Mouse (Mus musculus) liver, embryonic 11.5 days (tissue): ENCODE data around the gene Ccr9. TPM values are rescaled to one million over a fixed set of nuclear protein-coding genes. Genes with fewer than 3 reads are reported as not detected.

Experiments
- ATAC-seq: fragments of 200-750 bp; cut with Nextera tagmentation; replicated peaks from 2 replicates; pipeline ENCODE4 v1.8.0; 2017; ENCODE audit warnings: moderate number of reproducible peaks, mild to moderate bottlenecking, moderate TSS enrichment, moderate library complexity; ENCODE audit not compliant: low FRiP score
- DNase-seq: peaks from one replicate; pipeline ENCODE4 v3.0.0-alpha.2; 2017; ENCODE audit warnings: low spot score
- H3K27ac ChIP-seq: fragments of 300-500 bp; sonication (generic); 2 replicates; pipeline ENCODE4 v1.5.1; 2014; ENCODE audit warnings: mild to moderate bottlenecking, low read depth, low read length, control low read depth
- H3K27me3 ChIP-seq: fragments of 300-500 bp; sonication (generic); replicated peaks from 2 replicates; pipeline ENCODE4 v1.6.1; 2014; ENCODE audit warnings: low read length, mixed read lengths; ENCODE audit not compliant: control insufficient read depth, insufficient read depth
- H3K36me3 ChIP-seq: fragments of 300-500 bp; sonication (generic); 2 replicates; pipeline ENCODE4 v1.6.1; 2014; ENCODE audit warnings: mild to moderate bottlenecking, low read length, moderate library complexity, mixed read lengths; ENCODE audit not compliant: control insufficient read depth, insufficient read depth
- H3K4me1 ChIP-seq: fragments of 300-500 bp; sonication (generic); replicated peaks from 2 replicates; pipeline ENCODE4 v1.6.1; 2014; ENCODE audit warnings: low read length, mixed read lengths; ENCODE audit not compliant: control insufficient read depth, insufficient read depth
- H3K4me2 ChIP-seq: fragments of 300-500 bp; sonication (generic); 2 replicates; pipeline ENCODE4 v1.6.1; 2014; ENCODE audit warnings: mild to moderate bottlenecking, control low read depth, moderate library complexity
- H3K4me3 ChIP-seq: fragments of 300-500 bp; sonication (generic); 2 replicates; pipeline ENCODE4 v1.5.1; 2014; ENCODE audit warnings: low read depth, low read length, control low read depth
- H3K9ac ChIP-seq: fragments of 300-500 bp; sonication (generic); 2 replicates; pipeline ENCODE4 v1.6.1; 2014; ENCODE audit warnings: low read depth, low read length, control low read depth
- H3K9me3 ChIP-seq: fragments of 300-500 bp; sonication (generic); 2 replicates; pipeline ENCODE4 v1.6.1; 2016; ENCODE audit warnings: low read length, inconsistent platforms, mixed read lengths; ENCODE audit not compliant: control insufficient read depth
- WGBS: fragments of 180-500 bp; shearing (Covaris S2); extraction: QIAGEN DNeasy Blood & Tissue Kit; methylation state at CpG from one replicate; pipeline ENCODE4 v1.1.7; 2014; 5-methylcytosine and 5-hydroxymethylcytosine counted together
- polyA plus RNA-seq: library from polyadenylated mRNA; unstranded; fragments of >200 nt; fragmentation: Nextera tagmentation; extraction: Ambion mirVana; gene quantifications from 2 replicates; pipeline ENCODE4 v1.2.1, GENCODE M21; 2014

Gene Ccr9
- polyA plus RNA-seq, 1 experiment from 2014 or later, result 0.14 TPM

- no peaks in the 10 kb centered on the region for H3K36me3 ChIP-seq
- H3K9ac ChIP-seq, result no peak overlapping the region
- ATAC-seq, result no peak
- no peaks in the 10 kb centered on the region for H3K4me1 ChIP-seq
- WGBS, result 47% methylated on average over 1 of the region's 1 CpGs
- no peak overlapping the region for H3K27ac ChIP-seq
- no peak overlapping the region for H3K4me3 ChIP-seq
- no peaks in the 10 kb centered on the region for H3K27me3 ChIP-seq
- no peak overlapping the region for H3K4me2 ChIP-seq
- no peak for DNase-seq
- no peaks in the 10 kb centered on the region for H3K9me3 ChIP-seq
Observed at GRCm38 (mm10) chr9:123688227-123688626, 10.0 kb downstream of the Ccr9 start.

GRCm38 (mm10) chr9:123695634-123696302, 17.5 kb downstream of the Ccr9 start:
- H3K4me2 ChIP-seq, result no peak overlapping the region
- H3K27ac ChIP-seq, result no peak overlapping the region
- H3K27me3 ChIP-seq, result no peaks in the 10 kb centered on the region
- WGBS, result 85% methylated on average over 3 of the region's 3 CpGs
- no peaks in the 10 kb centered on the region for H3K9me3 ChIP-seq
- H3K36me3 ChIP-seq, result peaks cover 3% of the 10 kb centered on the region; the same call in 1 of the 2 replicates
- no peak overlapping the region for H3K4me3 ChIP-seq
- H3K9ac ChIP-seq, result no peak overlapping the region
- ATAC-seq, result no peak
- H3K4me1 ChIP-seq, result no peaks in the 10 kb centered on the region
- DNase-seq, result no peak

GRCm38 (mm10) chr9:123701822-123702221, 23.6 kb downstream of the Ccr9 start:
- Histone ChIP-seq H3K36me3 (peaks cover 3% of the 10 kb centered on the region; the same call in 1 of the 2 replicates), H3K4me2 (peak overlapping the region; percentile 24; the same call in 1 of the 2 replicates), H3K9me3 (no peaks in the 10 kb centered on the region), H3K27ac (peak overlapping the region; percentile 51), H3K4me3 (no peak overlapping the region), H3K4me1 (no peaks in the 10 kb centered on the region; the same call in 1 of the 2 replicates), H3K9ac (no peak overlapping the region), H3K27me3 (no peaks in the 10 kb centered on the region)
- WGBS, result 58% methylated on average over 5 of the region's 5 CpGs
- ATAC-seq (peak; percentile 100), DNase-seq (no peak)

GRCm38 (mm10) chr9:123709226-123709625, 31.0 kb downstream of the Ccr9 start:
- Histone ChIP-seq H3K36me3 (no peaks in the 10 kb centered on the region), H3K4me2 (no peak overlapping the region), H3K4me3 (no peak overlapping the region), H3K9me3 (no peaks in the 10 kb centered on the region), H3K27ac (no peak overlapping the region), H3K27me3 (no peaks in the 10 kb centered on the region), H3K9ac (no peak overlapping the region), H3K4me1 (no peaks in the 10 kb centered on the region)
- ATAC-seq (no peak), DNase-seq (no peak)
- 52% methylated on average over 2 of the region's 2 CpGs for WGBS

GRCm38 (mm10) chr9:123713111-123713510, 34.9 kb downstream of the Ccr9 start:
- H3K9me3 ChIP-seq, result no peaks in the 10 kb centered on the region
- no peak overlapping the region for H3K4me2 ChIP-seq
- H3K4me3 ChIP-seq, result no peak overlapping the region
- H3K9ac ChIP-seq, result no peak overlapping the region
- DNase-seq (no peak), ATAC-seq (no peak)
- 90% methylated on average over 2 of the region's 2 CpGs for WGBS
- no peak overlapping the region for H3K27ac ChIP-seq
- no peaks in the 10 kb centered on the region for H3K27me3 ChIP-seq
- no peaks in the 10 kb centered on the region; the same call in 1 of the 2 replicates for H3K4me1 ChIP-seq
- H3K36me3 ChIP-seq, result no peaks in the 10 kb centered on the region

GRCm38 (mm10) chr9:123716301-123716700, 38.1 kb downstream of the Ccr9 start:
- Histone ChIP-seq H3K9ac (no peak overlapping the region), H3K4me1 (no peaks in the 10 kb centered on the region; the same call in 1 of the 2 replicates), H3K27me3 (no peaks in the 10 kb centered on the region), H3K4me3 (no peak overlapping the region; the same call in 1 of the 2 replicates), H3K27ac (no peak overlapping the region), H3K9me3 (no peaks in the 10 kb centered on the region), H3K4me2 (peak overlapping the region; percentile 69), H3K36me3 (no peaks in the 10 kb centered on the region)
- 61% methylated on average over 3 of the region's 3 CpGs for WGBS
- no peak for ATAC-seq
- no peak for DNase-seq

GRCm38 (mm10) chr9:123717186-123718008, 39.2 kb downstream of the Ccr9 start, which contains the start of gene Lztfl1:
Lztfl1 (minus strand) TSS chr9:123717697.
- peak; percentile 93 for DNase-seq
- no peak within 1 kb of the TSS; the same call in 1 of the 2 replicates for H3K27ac ChIP-seq
- no peaks in the 10 kb centered on the region for H3K9me3 ChIP-seq
- peak within 1 kb of the TSS; percentile 85 for H3K9ac ChIP-seq
- no peaks in the 10 kb centered on the region for H3K27me3 ChIP-seq
- WGBS, result under 1% methylated on average over 55 of the region's 55 CpGs
- H3K36me3 ChIP-seq, result no peaks in the 10 kb centered on the region
- no peaks in the 10 kb centered on the region; the same call in 1 of the 2 replicates for H3K4me1 ChIP-seq
- ATAC-seq, result peak; percentile 99
- peak within 1 kb of the TSS; percentile 86 for H3K4me3 ChIP-seq
- H3K4me2 ChIP-seq, result peak within 1 kb of the TSS; percentile 69

GRCm38 (mm10) chr9:123722737-123723493, 44.7 kb downstream of the Ccr9 start:
- Histone ChIP-seq H3K9me3 (no peaks in the 10 kb centered on the region), H3K9ac (no peak overlapping the region), H3K4me1 (no peaks in the 10 kb centered on the region), H3K27me3 (no peaks in the 10 kb centered on the region), H3K4me3 (no peak overlapping the region), H3K4me2 (no peak overlapping the region), H3K27ac (no peak overlapping the region), H3K36me3 (no peaks in the 10 kb centered on the region)
- ATAC-seq, result no peak
- DNase-seq, result no peak
- 62% methylated on average over 2 of the region's 2 CpGs for WGBS
